Mouse (Mus musculus): ENCODE data around the gene Tbc1d2b. TPM values are rescaled to one million over a fixed set of nuclear protein-coding genes. Genes with fewer than 3 reads are reported as not detected.

Gene Tbc1d2b
- polyA plus RNA-seq, 1 experiment, result 2.0 TPM

DNA sequence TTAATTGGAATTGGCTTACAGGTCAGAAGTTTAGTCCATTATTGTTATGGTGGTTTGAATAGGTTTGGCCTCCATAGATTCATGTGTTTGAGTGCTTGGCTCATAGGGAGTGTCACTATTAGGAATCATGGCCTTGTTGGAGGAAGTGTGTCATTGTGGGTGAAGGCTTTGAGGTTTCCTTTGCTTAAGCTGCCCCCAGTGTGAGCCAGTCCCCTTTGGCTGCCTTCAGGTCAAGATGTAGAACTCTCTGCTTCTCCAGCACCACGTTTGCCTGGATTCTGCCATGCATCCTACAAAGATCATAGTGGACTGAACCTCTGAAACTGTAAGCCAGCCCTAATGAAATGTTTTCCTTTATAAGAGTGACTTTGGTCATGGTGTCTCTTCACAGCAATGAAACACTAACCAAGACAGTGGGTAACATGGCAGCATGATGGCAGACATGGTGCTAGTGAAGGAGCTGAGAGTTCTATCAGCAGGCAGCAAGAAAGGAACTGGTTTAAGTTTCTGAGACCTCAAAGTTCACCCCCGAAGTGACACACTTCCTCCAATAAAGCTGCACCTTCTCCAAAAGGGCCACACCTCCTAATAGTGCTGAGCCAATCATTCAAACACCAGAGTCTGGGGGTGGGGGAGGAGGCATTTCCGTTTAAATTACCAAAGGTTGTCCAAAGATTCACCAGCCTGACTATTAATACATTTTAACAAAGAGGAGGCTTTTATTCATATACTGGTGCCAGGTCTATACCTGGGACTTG is 23.2 kb upstream of the Tbc1d2b start:
- H3K9me3 ChIP-seq (ENCODE audit: control insufficient read depth, low read length), result no peaks in the 10 kb centered on the region
- TF ChIP-seq GATA1 (IDR thresholded peaks at IDR 0.05; ENCODE audit: low read length) (no peak), TAL1 (IDR thresholded peaks at IDR 0.05; ENCODE audit: low read length) (no peak)
- H3K36me3 ChIP-seq (ENCODE audit: control insufficient read depth), result no peaks in the 10 kb centered on the region
- H3K27me3 ChIP-seq (ENCODE audit: control insufficient read depth), result no peaks in the 10 kb centered on the region
- H3K4me3 ChIP-seq (replicated peaks), result no peak overlapping the region
- H3K4me1 ChIP-seq (ENCODE audit: control insufficient read depth), result peaks cover 2% of the 10 kb centered on the region

DNA sequence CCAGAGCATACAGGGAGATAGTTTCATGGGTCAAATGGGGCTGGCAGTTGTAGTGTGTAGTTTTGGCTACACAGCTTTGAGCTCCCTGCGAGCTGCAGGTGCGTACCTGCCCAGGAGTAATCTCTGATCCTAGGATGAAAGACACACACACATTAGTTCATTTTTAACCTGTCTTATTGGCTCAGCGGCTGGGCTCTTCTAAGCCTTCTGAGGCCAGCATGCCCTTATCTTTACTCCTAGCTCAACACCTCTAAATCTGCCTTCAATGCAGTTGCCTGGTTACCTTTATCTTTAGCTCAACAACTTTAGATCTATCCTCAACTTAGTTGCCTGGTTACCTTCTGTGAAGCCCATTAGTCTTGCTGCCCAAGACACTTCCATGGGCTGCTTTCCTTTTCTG is 7.8 kb upstream of the Tbc1d2b start:
- TF ChIP-seq GATA1 (IDR thresholded peaks at IDR 0.05; ENCODE audit: low read length) (no peak), TAL1 (IDR thresholded peaks at IDR 0.05; ENCODE audit: low read length) (no peak)
- no peak overlapping the region for H3K4me3 ChIP-seq (replicated peaks)
- H3K27me3 ChIP-seq (ENCODE audit: control insufficient read depth), result no peaks in the 10 kb centered on the region
- no peaks in the 10 kb centered on the region for H3K9me3 ChIP-seq (ENCODE audit: control insufficient read depth, low read length)
- no peaks in the 10 kb centered on the region for H3K36me3 ChIP-seq (ENCODE audit: control insufficient read depth)
- peaks cover 31% of the 10 kb centered on the region for H3K4me1 ChIP-seq (ENCODE audit: control insufficient read depth)

GRCm38 (mm10) chr9:90277884-90278283 is 7.3 kb upstream of the Tbc1d2b start:
- Histone ChIP-seq H3K4me1 (ENCODE audit: control insufficient read depth) (peaks cover 31% of the 10 kb centered on the region), H3K9me3 (ENCODE audit: control insufficient read depth, low read length) (no peaks in the 10 kb centered on the region), H3K36me3 (ENCODE audit: control insufficient read depth) (no peaks in the 10 kb centered on the region), H3K4me3 (replicated peaks) (no peak overlapping the region), H3K27me3 (ENCODE audit: control insufficient read depth) (no peaks in the 10 kb centered on the region)
- TF ChIP-seq TAL1 (IDR thresholded peaks at IDR 0.05; ENCODE audit: low read length), result no peak
- TF ChIP-seq GATA1 (IDR thresholded peaks at IDR 0.05; ENCODE audit: low read length), result no peak

GRCm38 (mm10) chr9:90276779-90277178 is 6.2 kb upstream of the Tbc1d2b start:
- TF ChIP-seq TAL1 (IDR thresholded peaks at IDR 0.05; ENCODE audit: low read length) (no peak), GATA1 (IDR thresholded peaks at IDR 0.05; ENCODE audit: low read length) (no peak)
- H3K36me3 ChIP-seq (ENCODE audit: control insufficient read depth), result no peaks in the 10 kb centered on the region
- no peaks in the 10 kb centered on the region for H3K27me3 ChIP-seq (ENCODE audit: control insufficient read depth)
- H3K4me1 ChIP-seq (ENCODE audit: control insufficient read depth), result peaks cover 41% of the 10 kb centered on the region
- H3K9me3 ChIP-seq (ENCODE audit: control insufficient read depth, low read length), result no peaks in the 10 kb centered on the region
- no peak overlapping the region for H3K4me3 ChIP-seq (replicated peaks)

GRCm38 (mm10) chr9:90275906-90276305 is 5.3 kb upstream of the Tbc1d2b start:
- no peaks in the 10 kb centered on the region for H3K27me3 ChIP-seq (ENCODE audit: control insufficient read depth)
- H3K36me3 ChIP-seq (ENCODE audit: control insufficient read depth), result no peaks in the 10 kb centered on the region
- no peak for TF ChIP-seq TAL1 (IDR thresholded peaks at IDR 0.05; ENCODE audit: low read length)
- TF ChIP-seq GATA1 (IDR thresholded peaks at IDR 0.05; ENCODE audit: low read length), result no peak
- no peaks in the 10 kb centered on the region for H3K9me3 ChIP-seq (ENCODE audit: control insufficient read depth, low read length)
- H3K4me1 ChIP-seq (ENCODE audit: control insufficient read depth), result peaks cover 49% of the 10 kb centered on the region
- no peak overlapping the region for H3K4me3 ChIP-seq (replicated peaks)

- Histone ChIP-seq H3K9me3 (ENCODE audit: control insufficient read depth, low read length) (no peaks in the 10 kb centered on the region), H3K36me3 (ENCODE audit: control insufficient read depth) (no peaks in the 10 kb centered on the region), H3K27me3 (ENCODE audit: control insufficient read depth) (no peaks in the 10 kb centered on the region), H3K4me1 (ENCODE audit: control insufficient read depth) (peaks cover 52% of the 10 kb centered on the region), H3K4me3 (replicated peaks) (no peak overlapping the region)
- TF ChIP-seq TAL1 (IDR thresholded peaks at IDR 0.05; ENCODE audit: low read length), result no peak
- TF ChIP-seq GATA1 (IDR thresholded peaks at IDR 0.05; ENCODE audit: low read length), result no peak
Measured at GRCm38 (mm10) chr9:90275500-90275899, 4.9 kb upstream of the Tbc1d2b start.

- H3K27me3 ChIP-seq (ENCODE audit: control insufficient read depth), result no peaks in the 10 kb centered on the region
- TF ChIP-seq GATA1 (IDR thresholded peaks at IDR 0.05; ENCODE audit: low read length) (no peak), TAL1 (IDR thresholded peaks at IDR 0.05; ENCODE audit: low read length) (no peak)
- no peaks in the 10 kb centered on the region; the same call in 1 of the 2 replicates for H3K36me3 ChIP-seq (ENCODE audit: control insufficient read depth)
- H3K9me3 ChIP-seq (ENCODE audit: control insufficient read depth, low read length), result no peaks in the 10 kb centered on the region
- H3K4me3 ChIP-seq (replicated peaks), result no peak overlapping the region
- H3K4me1 ChIP-seq (ENCODE audit: control insufficient read depth), result peaks cover 62% of the 10 kb centered on the region
Measured at GRCm38 (mm10) chr9:90274516-90274915, 3.9 kb upstream of the Tbc1d2b start.

DNA sequence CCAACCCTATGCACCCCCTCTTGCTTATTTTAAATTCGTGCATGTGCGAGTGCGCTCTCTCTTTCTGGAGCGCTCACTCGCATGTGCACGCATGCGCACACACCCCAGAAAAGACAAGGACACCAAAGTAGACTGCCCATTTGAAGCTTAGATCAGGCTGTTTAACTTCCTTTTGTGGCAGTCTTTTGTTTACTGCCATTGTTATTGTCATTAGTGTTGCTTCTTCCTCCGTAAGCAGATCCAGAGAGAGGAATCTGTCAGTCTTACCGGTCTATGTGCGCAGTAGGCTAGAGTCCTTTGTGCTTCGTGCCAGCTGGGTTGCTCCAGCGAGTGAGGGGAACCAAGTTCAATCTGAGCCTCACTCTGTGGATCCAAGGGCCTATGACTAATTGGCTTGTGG is 1.7 kb upstream of the Tbc1d2b start:
- peaks cover 70% of the 10 kb centered on the region for H3K4me1 ChIP-seq (ENCODE audit: control insufficient read depth)
- H3K9me3 ChIP-seq (ENCODE audit: control insufficient read depth, low read length), result no peaks in the 10 kb centered on the region
- no peak overlapping the region for H3K4me3 ChIP-seq (replicated peaks)
- peaks cover 21% of the 10 kb centered on the region for H3K36me3 ChIP-seq (ENCODE audit: control insufficient read depth)
- TF ChIP-seq TAL1 (IDR thresholded peaks at IDR 0.05; ENCODE audit: low read length), result no peak
- no peak for TF ChIP-seq GATA1 (IDR thresholded peaks at IDR 0.05; ENCODE audit: low read length)
- H3K27me3 ChIP-seq (ENCODE audit: control insufficient read depth), result no peaks in the 10 kb centered on the region

DNA sequence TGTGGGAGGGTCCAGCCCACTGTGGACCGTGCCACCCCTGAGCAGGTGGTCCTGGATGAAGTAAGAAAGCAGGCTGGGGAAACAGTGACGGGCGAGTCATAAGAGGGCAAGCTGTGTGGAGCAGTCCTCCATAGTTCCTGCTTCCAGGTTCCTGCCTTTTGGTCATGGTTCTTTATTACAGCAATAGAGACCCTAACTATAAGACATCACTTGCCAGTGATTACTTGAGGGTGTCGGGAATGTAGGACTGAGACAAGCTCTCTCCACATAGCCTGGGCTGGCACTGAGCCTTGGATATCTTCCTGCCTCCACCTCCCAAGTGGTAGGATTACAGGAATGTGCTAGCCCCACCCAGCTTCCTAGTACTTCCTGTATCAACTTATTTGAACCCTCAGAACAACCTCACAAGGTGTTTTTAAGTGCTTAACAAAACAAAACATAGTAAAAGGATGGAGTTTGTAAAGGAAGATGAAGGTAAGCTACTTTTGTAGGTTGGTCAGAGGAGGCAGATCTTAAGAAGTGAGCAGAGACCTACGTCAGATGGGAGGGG is 1.0 kb upstream of the Tbc1d2b start:
- Histone ChIP-seq H3K9me3 (ENCODE audit: control insufficient read depth, low read length) (no peaks in the 10 kb centered on the region), H3K4me1 (ENCODE audit: control insufficient read depth) (peaks cover 76% of the 10 kb centered on the region), H3K36me3 (ENCODE audit: control insufficient read depth) (peaks cover 28% of the 10 kb centered on the region), H3K4me3 (replicated peaks) (no peak overlapping the region), H3K27me3 (ENCODE audit: control insufficient read depth) (no peaks in the 10 kb centered on the region)
- TF ChIP-seq TAL1 (IDR thresholded peaks at IDR 0.05; ENCODE audit: low read length) (no peak), GATA1 (IDR thresholded peaks at IDR 0.05; ENCODE audit: low read length) (no peak)

Measured in erythroblast, embryonic 14.5 days (primary cell).